Mouse (Mus musculus) G1E (cell line): ENCODE results near the gene Twist2. TPM values are rescaled to one million over a fixed set of nuclear protein-coding genes. Genes with fewer than 3 reads are reported as not detected.

Experiments used
- ATAC-seq: 2 replicates; pipeline ENCODE4 v1.8.0; 2016; ENCODE audit warnings: mild to moderate bottlenecking; ENCODE audit not compliant: insufficient number of reproducible peaks, poor library complexity, low FRiP score, severe bottlenecking; ENCODE audit errors: extremely low read depth
- DNase-seq: peaks from one replicate; pipeline ENCODE4 v3.0.0; 2012; ENCODE audit warnings: low spot score
- H3K27me3 ChIP-seq: 2 replicates; pipeline ENCODE4 v1.6.1; 2012; ENCODE audit warnings: mild to moderate bottlenecking, low read length, inconsistent platforms; ENCODE audit not compliant: insufficient read depth
- H3K36me3 ChIP-seq: replicated peaks from 2 replicates; pipeline ENCODE3; 2012; ENCODE audit warnings: mild to moderate bottlenecking, inconsistent platforms
- H3K4me1 ChIP-seq: 2 replicates; pipeline ENCODE4 v1.6.1; 2012; ENCODE audit warnings: low read depth, low read length, inconsistent platforms, mixed read lengths; ENCODE audit not compliant: insufficient read depth
- H3K4me3 ChIP-seq: 2 replicates; pipeline ENCODE4 v1.5.1; 2012; ENCODE audit warnings: low read depth, mild to moderate bottlenecking, inconsistent platforms, low read length, moderate library complexity, mixed read lengths
- H3K9me3 ChIP-seq: replicated peaks from 2 replicates; pipeline ENCODE4 v1.6.1; 2012; ENCODE audit warnings: inconsistent platforms
- CTCF ChIP-seq: IDR thresholded peaks from 2 replicates; pipeline ENCODE4 v1.5.1; 2012; ENCODE audit warnings: low read depth, low read length, inconsistent platforms, mixed read lengths
- GATA1 ChIP-seq: IDR thresholded peaks from 2 replicates; pipeline ENCODE4 v1.6.1; 2012; ENCODE audit warnings: borderline replicate concordance, low read length, inconsistent platforms, mixed read lengths
- GATA2 ChIP-seq: IDR thresholded peaks from 2 replicates; pipeline ENCODE4 v1.6.1; 2012; ENCODE audit warnings: low read depth, low read length, inconsistent platforms, borderline replicate concordance
- POLR2AphosphoS5 ChIP-seq: IDR thresholded peaks from 2 replicates; pipeline ENCODE4 v1.6.1; 2012; ENCODE audit warnings: low read depth, low read length, inconsistent platforms; ENCODE audit not compliant: insufficient replicate concordance
- TAL1 ChIP-seq: conservative IDR thresholded peaks from 2 replicates; pipeline ENCODE4 v1.6.1; 2012; ENCODE audit warnings: low read depth, low read length, inconsistent platforms, mixed read lengths
- polyA plus RNA-seq: library from polyadenylated mRNA; stranded (reverse); fragments of >175 nt; gene quantifications from 2 replicates; pipeline ENCODE4 v1.2.3, GENCODE M21; 2012
- total RNA-seq, 2 experiments: library from RNA; stranded (forward) in 1 of 2; stranded (reverse) in 1 of 2; fragments of 200-1000 nt in 1 of 2; fragments of >200 nt in 1 of 2; fragmentation: Nextera tagmentation in 1 of 2; gene quantifications; 2 replicates each; pipeline ENCODE4 v1.2.3; 2014 to 2017

Twist2 gene
- total and polyA plus RNA-seq, 3 experiments, result 0.05 TPM; not detected in 2

DNA sequence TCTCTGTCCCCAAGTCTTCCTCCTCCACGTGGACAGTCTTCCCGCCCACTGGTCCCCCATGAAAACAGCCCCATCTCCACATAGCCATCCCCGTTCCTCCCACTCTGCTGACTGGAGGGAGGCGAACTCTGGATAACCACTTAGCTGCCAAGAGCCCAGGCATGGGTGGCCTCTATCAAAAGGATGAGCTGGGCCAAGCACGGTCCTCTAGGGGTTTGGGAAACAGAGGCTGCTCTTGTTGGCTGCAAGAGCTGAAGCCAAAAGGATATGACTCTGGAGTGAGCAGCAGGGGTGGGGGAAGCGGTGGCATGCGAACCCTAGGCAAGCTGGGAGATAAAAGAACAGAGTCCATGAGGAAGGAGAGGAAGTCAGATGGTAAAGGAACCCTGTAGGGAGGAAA lies 50.0 kb downstream of the Twist2 start:
- no peak for ATAC-seq
- no peak overlapping the region for H3K4me3 ChIP-seq
- H3K36me3 ChIP-seq, result no peaks in the 10 kb centered on the region
- H3K27me3 ChIP-seq, result no peaks in the 10 kb centered on the region
- TF ChIP-seq CTCF, result no peak
- TF ChIP-seq GATA2, result no peak
- TF ChIP-seq TAL1, result no peak
- no peak for TF ChIP-seq POLR2AphosphoS5
- no peak for TF ChIP-seq GATA1
- no peaks in the 10 kb centered on the region for H3K4me1 ChIP-seq
- DNase-seq, result no peak
- H3K9me3 ChIP-seq, result no peaks in the 10 kb centered on the region

DNA sequence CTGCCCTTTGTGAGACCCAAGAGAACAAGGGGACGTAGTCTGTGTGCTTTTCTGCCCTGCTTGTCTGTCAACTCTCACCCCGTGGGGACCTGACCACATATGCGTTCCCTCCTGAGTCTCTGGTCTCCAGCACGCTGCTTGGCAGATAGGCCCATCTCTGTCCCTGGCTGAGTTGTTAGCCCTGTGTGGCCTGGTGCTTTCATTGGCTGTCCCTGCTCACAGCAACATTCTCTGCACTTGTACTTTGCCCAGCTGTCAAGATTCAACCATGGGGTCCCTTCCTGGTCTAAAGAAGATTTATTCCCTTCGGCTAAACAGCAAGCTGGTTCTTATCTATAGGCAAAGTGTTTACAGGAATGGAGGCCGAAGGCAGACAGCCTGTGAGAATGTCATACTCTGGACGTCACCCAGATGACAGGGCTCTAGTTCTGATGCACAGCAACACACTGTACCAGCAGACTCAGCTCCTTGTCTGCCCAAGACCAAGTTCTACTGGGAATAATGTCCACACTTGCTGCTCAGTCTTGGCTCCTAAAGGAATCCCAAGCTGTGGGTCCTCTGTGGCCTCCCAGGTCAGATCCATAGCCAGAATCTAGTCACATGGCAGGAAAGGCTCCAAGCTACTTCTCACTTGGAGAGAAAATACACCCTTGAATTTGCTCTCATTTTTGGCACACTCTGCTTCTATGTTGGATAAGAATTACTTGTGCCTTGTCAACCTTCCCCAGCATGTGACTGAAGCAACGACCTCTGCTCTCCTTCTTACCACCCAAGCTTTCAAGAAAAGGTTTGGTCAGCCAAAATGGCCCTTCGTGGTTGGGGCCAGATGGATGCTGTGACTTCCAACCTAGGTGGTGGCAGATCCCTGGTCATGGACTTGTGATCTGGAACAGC lies 55.8 kb downstream of the Twist2 start:
- Histone ChIP-seq H3K4me3 (no peak overlapping the region), H3K27me3 (peaks cover 9% of the 10 kb centered on the region), H3K4me1 (peaks cover 17% of the 10 kb centered on the region), H3K36me3 (no peaks in the 10 kb centered on the region), H3K9me3 (no peaks in the 10 kb centered on the region)
- DNase-seq (no peak), ATAC-seq (no peak)
- TF ChIP-seq CTCF, result no peak
- no peak for TF ChIP-seq POLR2AphosphoS5
- no peak for TF ChIP-seq TAL1
- no peak for TF ChIP-seq GATA1
- no peak for TF ChIP-seq GATA2

DNA sequence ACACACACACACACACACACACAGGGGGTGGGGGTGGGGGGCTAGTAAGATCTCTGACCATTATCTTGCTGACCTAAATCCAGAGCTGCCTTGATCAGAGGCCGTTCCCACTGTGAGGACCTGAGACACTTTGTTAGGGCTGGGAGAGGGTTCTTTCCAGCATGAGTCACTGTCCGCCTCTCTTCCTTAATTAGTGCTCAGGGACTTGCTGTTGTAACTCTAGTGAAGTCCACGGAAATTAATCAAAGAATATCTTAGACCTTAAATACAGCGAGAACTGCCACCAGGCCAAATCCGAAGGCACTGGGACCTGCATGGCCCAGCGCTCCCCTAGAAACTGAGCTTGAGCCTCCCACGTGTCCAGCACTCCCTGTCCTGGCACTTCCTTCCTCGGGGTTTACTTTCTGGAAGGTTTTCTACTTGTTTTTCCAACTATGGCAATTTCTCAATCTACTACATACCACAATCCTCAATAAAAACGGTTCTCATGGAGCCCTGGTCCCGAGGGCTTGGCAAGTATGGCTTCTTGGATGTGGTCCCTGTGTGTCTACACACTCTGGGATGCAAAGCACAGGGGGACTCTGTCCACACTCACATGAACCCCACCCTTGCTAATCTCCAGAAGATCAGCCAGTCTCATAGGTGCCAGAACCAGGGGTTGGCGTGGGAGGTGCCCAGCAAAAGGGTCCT lies 57.0 kb downstream of the Twist2 start:
- Histone ChIP-seq H3K4me3 (no peak overlapping the region), H3K9me3 (no peaks in the 10 kb centered on the region), H3K4me1 (peaks cover 19% of the 10 kb centered on the region), H3K27me3 (peaks cover 9% of the 10 kb centered on the region), H3K36me3 (no peaks in the 10 kb centered on the region)
- TF ChIP-seq CTCF (no peak), GATA2 (no peak), POLR2AphosphoS5 (no peak), GATA1 (no peak), TAL1 (no peak)
- ATAC-seq (no peak), DNase-seq (no peak)

GRCm38 (mm10) chr1:91858901-91859300 lies 57.6 kb downstream of the Twist2 start:
- H3K4me3 ChIP-seq, result no peak overlapping the region
- TF ChIP-seq GATA1, result no peak
- TF ChIP-seq CTCF, result no peak
- no peak for TF ChIP-seq TAL1
- TF ChIP-seq POLR2AphosphoS5, result no peak
- no peak for TF ChIP-seq GATA2
- H3K27me3 ChIP-seq, result peaks cover 9% of the 10 kb centered on the region
- no peaks in the 10 kb centered on the region for H3K36me3 ChIP-seq
- no peaks in the 10 kb centered on the region for H3K9me3 ChIP-seq
- DNase-seq (no peak), ATAC-seq (no peak)
- H3K4me1 ChIP-seq, result peaks cover 19% of the 10 kb centered on the region

GRCm38 (mm10) chr1:91861511-91861910 lies 60.2 kb downstream of the Twist2 start:
- peaks cover 12% of the 10 kb centered on the region for H3K27me3 ChIP-seq
- peak; percentile 29 for DNase-seq
- TF ChIP-seq GATA2, result no peak
- TF ChIP-seq CTCF, result no peak
- TF ChIP-seq POLR2AphosphoS5, result no peak
- TF ChIP-seq GATA1, result no peak
- TF ChIP-seq TAL1, result no peak

DNA sequence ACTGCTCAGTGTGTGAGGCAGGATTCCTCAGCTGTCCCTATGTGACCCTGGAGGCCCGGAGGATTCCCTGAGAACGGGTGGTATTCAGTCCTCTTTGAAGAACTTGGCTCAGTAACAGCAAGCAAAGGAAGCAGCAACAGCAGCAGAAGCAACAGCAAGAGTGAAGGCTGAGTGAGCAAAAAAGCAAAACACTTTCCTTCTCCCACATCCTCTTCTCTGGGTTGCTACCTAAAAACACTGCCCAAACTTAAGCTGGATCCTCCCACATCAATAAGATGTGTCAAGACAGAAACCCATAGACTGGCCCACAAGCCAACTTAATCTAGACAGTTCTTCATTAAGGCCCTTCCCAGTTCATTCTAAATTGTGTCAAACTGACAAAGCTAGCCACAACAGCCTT lies 64.7 kb downstream of the Twist2 start:
- Histone ChIP-seq H3K4me1 (peaks cover 11% of the 10 kb centered on the region), H3K36me3 (no peaks in the 10 kb centered on the region), H3K9me3 (no peaks in the 10 kb centered on the region), H3K27me3 (peaks cover 8% of the 10 kb centered on the region), H3K4me3 (no peak overlapping the region)
- no peak for ATAC-seq
- no peak for DNase-seq
- no peak for TF ChIP-seq CTCF
- no peak for TF ChIP-seq GATA1
- TF ChIP-seq TAL1, result no peak
- TF ChIP-seq GATA2, result no peak
- TF ChIP-seq POLR2AphosphoS5, result no peak

More at GRCm38 (mm10) chr1:91861511-91861910, 60.2 kb downstream of the Twist2 start:
- H3K4me3 ChIP-seq, result no peak overlapping the region; the same call in 1 of the 2 replicates
- peaks cover 19% of the 10 kb centered on the region for H3K4me1 ChIP-seq
- peak; percentile 62 for ATAC-seq
- H3K36me3 ChIP-seq, result no peaks in the 10 kb centered on the region
- no peaks in the 10 kb centered on the region for H3K9me3 ChIP-seq
